24 mouse cellular contexts compared by ENCODE assay signal in the genomic region with DNA sequence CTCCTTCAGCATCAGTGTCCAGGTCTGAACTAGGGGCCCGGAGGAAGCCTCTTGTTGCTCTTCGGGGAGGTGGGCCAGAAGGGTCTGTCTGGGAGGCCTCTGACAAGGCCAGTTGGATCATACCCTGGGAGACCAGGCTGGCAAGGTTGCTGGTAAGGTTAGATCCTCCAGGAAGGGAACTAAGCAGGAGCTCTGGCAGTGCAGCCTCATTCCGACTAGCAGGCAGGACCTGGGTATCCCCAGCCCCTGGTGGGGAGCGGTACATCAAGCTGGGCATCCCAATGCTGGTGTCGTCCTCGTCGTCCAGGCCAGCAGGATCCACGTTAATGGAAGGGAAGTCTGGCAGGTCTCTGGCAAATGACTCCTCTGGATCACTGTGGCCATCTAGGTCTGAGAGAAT. TPM values are rescaled to one million over a fixed set of nuclear protein-coding genes. Genes with fewer than 3 reads are reported as not detected.
A peak's percentile ranks its signal among the peaks of the same experiment; 100 is the strongest.
DNase-seq lines count a peak whose midpoint lies in the region; ATAC-seq and TF ChIP-seq lines count a peak whose summit lies in the region.
"Had no signal": no experiment of that assay in that cellular context is flagged by ENCODE, and none has a peak within 500 bp of the region (broad histone marks: within the 10 kb centered on the region; RNA-seq: fewer than 3 reads in every experiment).

No protein-coding gene starts in this region.

- TF ChIP-seq EP300 in CH12.LX (IDR thresholded peaks at IDR 0.05; ENCODE audit: low read length), result no peak

- no peaks in the 10 kb centered on the region for H3K9me3 ChIP-seq in heart, embryonic 12.5 days (replicated peaks)
- no peaks in the 10 kb centered on the region for H3K9me3 ChIP-seq in CH12.LX (replicated peaks; ENCODE audit: low read length)
- H3K9me3 ChIP-seq: embryonic facial prominence, embryonic 13.5 days; embryonic facial prominence, embryonic 15.5 days; forebrain, embryonic 10.5 days; forebrain, embryonic 12.5 days had no signal

- dilution Hi-C loops in CH12.LX (cut with MboI; ENCODE audit: extremely low pct_ligation_motif_present, extremely low pct_unique_long_range_greater_than_20kb, low sequenced_read_pairs), result no loop called here

- peaks cover 17% of the 10 kb centered on the region for H3K79me2 ChIP-seq in CH12.LX (replicated peaks; ENCODE audit: control insufficient read depth, extremely low read depth, insufficient read depth, poor library complexity, severe bottlenecking)

- no peak for TF ChIP-seq POLR2A in CH12.LX (IDR thresholded peaks at IDR 0.05; ENCODE audit: low read depth, low read length)

- no peak overlapping the region for H3K4me3 ChIP-seq in heart, embryonic 12.5 days
- H3K4me3 ChIP-seq in CH12.LX (replicated peaks in 1 of 3; ENCODE audit: low read depth in 2 of 3, low read length in 2 of 3, poor library complexity in 1 of 3), result no peak overlapping the region
- H3K4me3 ChIP-seq: embryonic facial prominence, embryonic 13.5 days; embryonic facial prominence, embryonic 15.5 days; erythroblast, embryonic 14.5 days; forebrain, embryonic 10.5 days; forebrain, embryonic 12.5 days had no signal

- no peak overlapping the region for H3K27ac ChIP-seq in heart, embryonic 12.5 days (ENCODE audit: poor library complexity, severe bottlenecking)
- 0 out of 2 replicates have a peak overlapping the region, but pooled peaks have one; percentile 6 for H3K27ac ChIP-seq in CH12.LX (ENCODE audit: insufficient read depth, low read depth)
- H3K27ac ChIP-seq: embryonic facial prominence, embryonic 13.5 days; embryonic facial prominence, embryonic 15.5 days; forebrain, embryonic 10.5 days; forebrain, embryonic 12.5 days had no signal

- 90% methylated on average over 8 of the region's 8 CpGs for WGBS in heart, embryonic 12.5 days

- H3K4me1 ChIP-seq in heart, embryonic 12.5 days (replicated peaks), result peaks cover 12% of the 10 kb centered on the region
- H3K4me1 ChIP-seq in CH12.LX (ENCODE audit: control insufficient read depth in 1 of 2, insufficient read depth in 2 of 2), result peaks cover 13 to 38% of the 10 kb centered on the region in 2 experiments

- in situ Hi-C loops in CH12.LX (cut with MboI; ENCODE audit: low pct_ligation_motif_present, low pct_unique_long_range_greater_than_20kb, low sequenced_read_pairs), result no loop called here

- peaks cover 72% of the 10 kb centered on the region for H3K36me3 ChIP-seq in heart, embryonic 12.5 days
- H3K36me3 ChIP-seq in CH12.LX (replicated peaks in 1 of 2; ENCODE audit: control insufficient read depth in 1 of 2, insufficient read depth in 1 of 2, low read length in 1 of 2), result peaks cover 68 to 74% of the 10 kb centered on the region in 2 experiments

- no peaks in the 10 kb centered on the region for H3K27me3 ChIP-seq in heart, embryonic 12.5 days (replicated peaks)
- no peaks in the 10 kb centered on the region for H3K27me3 ChIP-seq in CH12.LX (replicated peaks)
- H3K27me3 ChIP-seq: embryonic facial prominence, embryonic 13.5 days; embryonic facial prominence, embryonic 15.5 days; forebrain, embryonic 12.5 days had no signal

- peak; percentile 24 for DNase-seq in cerebellum, adult 11-12 months
- DNase-seq in cerebellum, adult 9-11 months, result no peak
- DNase-seq in heart, postnatal 4 days, result no peak
- no peak for DNase-seq in CH12.LX (ENCODE audit: extremely low read depth)
- DNase-seq: adrenal gland, adult 2 months; adrenal gland, postnatal 10 days; adrenal gland, postnatal 25 days; B cell, adult 2 months; cerebellum, adult 11 months; cerebellum, adult 9-10 months; cerebellum, postnatal 14 days; cerebellum, postnatal 36 days; embryo, embryonic 11 days had no signal

- no peak for TF ChIP-seq RAD21 in CH12.LX (IDR thresholded peaks at IDR 0.05; ENCODE audit: low read depth, low read length)

- no peak for TF ChIP-seq CTCF in CH12.LX (conservative IDR thresholded peaks at IDR 0.05 in 1 of 2, IDR thresholded peaks at IDR 0.05 in 1 of 2; ENCODE audit: low read depth in 2 of 2, low read length in 2 of 2)

- ATAC-seq in heart, embryonic 12.5 days (ENCODE audit: insufficient number of reproducible peaks, low FRiP score), result no peak
- ATAC-seq: CD4-positive, CD25-positive, alpha-beta regulatory T cell, adult 4 months; forebrain, embryonic 14.5 days; forebrain, embryonic 16.5 days had no signal

- no peak overlapping the region for H3K4me2 ChIP-seq in heart, embryonic 12.5 days
- no peak overlapping the region for H3K4me2 ChIP-seq in CH12.LX (ENCODE audit: insufficient read depth, low read depth, poor library complexity, severe bottlenecking)
- H3K4me2 ChIP-seq: embryonic facial prominence, embryonic 13.5 days; embryonic facial prominence, embryonic 15.5 days; forebrain, embryonic 12.5 days had no signal

- H3K9ac ChIP-seq in heart, embryonic 12.5 days, result 0 out of 2 replicates have a peak overlapping the region, but pooled peaks have one; percentile 27
- H3K9ac ChIP-seq in CH12.LX (ENCODE audit: insufficient read depth, low read depth), result no peak overlapping the region
- H3K9ac ChIP-seq: embryonic facial prominence, embryonic 13.5 days; embryonic facial prominence, embryonic 15.5 days; forebrain, embryonic 12.5 days had no signal

TF ChIP-seq in CH12.LX, 34 proteins besides CTCF, POLR2A, EP300 and RAD21:
- TF ChIP-seq BHLHE40 (IDR thresholded peaks at IDR 0.05; ENCODE audit: low read depth, low read length), result no peak
- no peak for TF ChIP-seq MEF2A (IDR thresholded peaks at IDR 0.05; ENCODE audit: borderline replicate concordance, low read depth, low read length)
- TF ChIP-seq ZNF384 (IDR thresholded peaks at IDR 0.05; ENCODE audit: low read depth, low read length), result no peak
- TF ChIP-seq SIN3A (IDR thresholded peaks at IDR 0.05; ENCODE audit: low read length), result no peak
- TF ChIP-seq TBP (conservative IDR thresholded peaks at IDR 0.05; ENCODE audit: low read depth, low read length), result no peak
- TF ChIP-seq RCOR1 (conservative IDR thresholded peaks at IDR 0.05; ENCODE audit: low read depth, low read length), result no peak
- TF ChIP-seq E2F4 (IDR thresholded peaks at IDR 0.05; ENCODE audit: insufficient replicate concordance, low read depth, low read length), result no peak
- TF ChIP-seq NRF1 (IDR thresholded peaks at IDR 0.05; ENCODE audit: low read depth, low read length), result no peak

RNA-seq across cellular contexts. Expression of gene Psmc3ip, which starts 3.0 kb away (rescaled TPM):
- 20.8 and 21.3 TPM in 2 replicates for polyA plus RNA-seq in heart, embryonic 12.5 days (2016; fragmentation: Nextera tagmentation; extraction: Ambion mirVana)
- total RNA-seq in heart, postnatal 4 days (2021), result 10 to 100 TPM; 11.7 to 13.6 TPM
- 63.7 and 106 TPM in 2 replicates for total RNA-seq in CH12.LX (2012; rRNA removed)
- total RNA-seq in CH12.LX (2014; rRNA removed), result 85.9 and 106 TPM in 2 replicates
- 89.9 and 114 TPM in 2 replicates for polyA plus RNA-seq in CH12.LX (2012; ENCODE audit: insufficient read length, low read depth)

RNA-seq across cellular contexts. Expression of gene Mlx, which starts 11.2 kb away (rescaled TPM):
- polyA plus RNA-seq in heart, embryonic 12.5 days (2016; fragmentation: Nextera tagmentation; extraction: Ambion mirVana), result 36.2 and 37.3 TPM in 2 replicates
- total RNA-seq in heart, postnatal 4 days (2021), result 10 to 100 TPM; 17.5 to 17.7 TPM
- total RNA-seq in CH12.LX (2012; rRNA removed) (45.2 and 63.0 TPM in 2 replicates), CH12.LX (2014; rRNA removed) (93.1 and 116 TPM in 2 replicates)
- 43.3 and 51.5 TPM in 2 replicates for polyA plus RNA-seq in CH12.LX (2012; ENCODE audit: insufficient read length, low read depth)

RNA-seq across cellular contexts. Expression of gene Coasy, which starts 15.9 kb away (rescaled TPM):
- polyA plus RNA-seq in heart, embryonic 12.5 days (2016; fragmentation: Nextera tagmentation; extraction: Ambion mirVana), result 27.2 and 30.4 TPM in 2 replicates
- total RNA-seq in heart, postnatal 4 days (2021), result 10 to 100 TPM; 15.4 to 16.2 TPM
- total RNA-seq in CH12.LX (2012; rRNA removed) (74.9 and 78.9 TPM in 2 replicates), CH12.LX (2014; rRNA removed) (60.4 and 66.1 TPM in 2 replicates)
- polyA plus RNA-seq in CH12.LX (2012; ENCODE audit: insufficient read length, low read depth), result 56.6 and 63.4 TPM in 2 replicates

RNA-seq across cellular contexts. Expression of gene Hsd17b1, which starts 20.0 kb away (rescaled TPM):
- polyA plus RNA-seq in heart, embryonic 12.5 days (2016; fragmentation: Nextera tagmentation; extraction: Ambion mirVana), result not detected in 2 replicates
- not detected for total RNA-seq in heart, postnatal 4 days (2021)
- 0.29 and 0.81 TPM in 2 replicates for total RNA-seq in CH12.LX (2012; rRNA removed)
- total RNA-seq in CH12.LX (2014; rRNA removed), result not detected in 2 replicates
- 0.17 TPM in 1 of 2 replicates, not detected in the other for polyA plus RNA-seq in CH12.LX (2012; ENCODE audit: insufficient read length, low read depth)
- total RNA-seq: MEL had no signal
- polyA plus RNA-seq: embryonic facial prominence, embryonic 11.5 days; forebrain, embryonic 14.5 days had no signal

RNA-seq across cellular contexts. Expression of gene Retreg3, which starts 21.5 kb away (rescaled TPM):
- polyA plus RNA-seq in heart, embryonic 12.5 days (2016; fragmentation: Nextera tagmentation; extraction: Ambion mirVana), result 15.2 and 15.9 TPM in 2 replicates
- total RNA-seq in heart, postnatal 4 days (2021), result 10 to 100 TPM; 32.1 to 32.3 TPM
- total RNA-seq in CH12.LX (2012; rRNA removed), result 46.5 and 48.2 TPM in 2 replicates
- 50.3 and 55.9 TPM in 2 replicates for total RNA-seq in CH12.LX (2014; rRNA removed)
- 53.6 and 54.3 TPM in 2 replicates for polyA plus RNA-seq in CH12.LX (2012; ENCODE audit: insufficient read length, low read depth)

Comparison
In these comparisons a context has a peak if more than half of its experiments do, and no peak if none do; other contexts are left out.
1. RNA of gene Psmc3ip, which starts 3.0 kb away (total RNA-seq): 63.7 to 106 TPM in CH12.LX; 11.7 to 13.6 TPM in heart, postnatal 4 days; every median in the first group is over 4 times any median in the second.